Mouse (Mus musculus) embryonic facial prominence, embryonic 11.5 days (tissue): ENCODE measurements around the gene Lsmem1. TPM values are rescaled to one million over a fixed set of nuclear protein-coding genes. Genes with fewer than 3 reads are reported as not detected.

Source experiments
- ATAC-seq: fragments of 200-750 bp; cut with Nextera tagmentation; replicated peaks from 2 replicates; pipeline ENCODE4 v1.8.0; 2017; ENCODE audit warnings: low read depth; ENCODE audit not compliant: insufficient number of reproducible peaks, low FRiP score, low TSS enrichment
- DNase-seq: peaks from one replicate; pipeline ENCODE4 v3.0.0-alpha.2; 2015; ENCODE audit warnings: low spot score
- H3K27ac ChIP-seq: fragments of 300-500 bp; sonication (generic); replicated peaks from 2 replicates; pipeline ENCODE4 v1.5.1; 2014; ENCODE audit warnings: mild to moderate bottlenecking, low read depth, low read length, control low read depth
- H3K27me3 ChIP-seq: fragments of 300-500 bp; sonication (generic); 2 replicates; pipeline ENCODE4 v1.6.1; 2014; ENCODE audit warnings: mild to moderate bottlenecking, low read length, moderate library complexity, mixed read lengths; ENCODE audit not compliant: control insufficient read depth, insufficient read depth
- H3K36me3 ChIP-seq: fragments of 300-500 bp; sonication (generic); replicated peaks from 2 replicates; pipeline ENCODE4 v1.6.1; 2014; ENCODE audit warnings: low read depth, mild to moderate bottlenecking, low read length, moderate library complexity, mixed read lengths; ENCODE audit not compliant: control insufficient read depth, insufficient read depth
- H3K4me1 ChIP-seq: fragments of 300-500 bp; sonication (generic); 2 replicates; pipeline ENCODE4 v1.6.1; 2014; ENCODE audit warnings: low read length, mixed read lengths; ENCODE audit not compliant: control insufficient read depth, insufficient read depth
- H3K4me2 ChIP-seq: fragments of 300-500 bp; sonication (generic); 2 replicates; pipeline ENCODE4 v1.6.1; 2014; ENCODE audit warnings: low read depth, mild to moderate bottlenecking, control low read depth, low read length, moderate library complexity
- H3K4me3 ChIP-seq: fragments of 300-500 bp; sonication (generic); 2 replicates; pipeline ENCODE4 v1.5.1; 2014; ENCODE audit warnings: low read depth, low read length, control low read depth
- H3K9ac ChIP-seq: fragments of 300-500 bp; sonication (generic); replicated peaks from 2 replicates; pipeline ENCODE4 v1.6.1; 2014; ENCODE audit warnings: mild to moderate bottlenecking, control low read depth, low read length
- H3K9me3 ChIP-seq: fragments of 300-500 bp; sonication (generic); replicated peaks from 2 replicates; pipeline ENCODE4 v1.6.1; 2016; ENCODE audit warnings: mild to moderate bottlenecking, low read length, inconsistent platforms, mixed read lengths; ENCODE audit not compliant: control insufficient read depth
- WGBS: fragments of 180-500 bp; shearing (Covaris S2); extraction: QIAGEN DNeasy Blood & Tissue Kit; methylation state at CpG from one replicate; pipeline ENCODE4 v1.1.7; 2014; 5-methylcytosine and 5-hydroxymethylcytosine counted together
- polyA plus RNA-seq: library from polyadenylated mRNA; unstranded; fragments of >200 nt; fragmentation: Nextera tagmentation; extraction: Ambion mirVana; gene quantifications from 2 replicates; pipeline ENCODE4 v1.2.1, GENCODE M21; 2014

Gene Lsmem1
- 0.17 and 0.20 TPM in 2 replicates for polyA plus RNA-seq

GRCm38 (mm10) chr12:40199302-40199701, at the start of gene Lsmem1:
TSS of gene Lsmem1 (minus strand) at chr12:40199490.
- Histone ChIP-seq H3K36me3 (no peaks in the 10 kb centered on the region), H3K4me1 (no peaks in the 10 kb centered on the region), H3K4me2 (no peak within 1 kb of the TSS), H3K9me3 (no peaks in the 10 kb centered on the region), H3K27me3 (no peaks in the 10 kb centered on the region), H3K27ac (no peak within 1 kb of the TSS), H3K4me3 (no peak within 1 kb of the TSS), H3K9ac (no peak within 1 kb of the TSS)
- no peak for DNase-seq
- ATAC-seq = no peak
- 83% methylated on average over 8 of the region's 8 CpGs for WGBS

DNA sequence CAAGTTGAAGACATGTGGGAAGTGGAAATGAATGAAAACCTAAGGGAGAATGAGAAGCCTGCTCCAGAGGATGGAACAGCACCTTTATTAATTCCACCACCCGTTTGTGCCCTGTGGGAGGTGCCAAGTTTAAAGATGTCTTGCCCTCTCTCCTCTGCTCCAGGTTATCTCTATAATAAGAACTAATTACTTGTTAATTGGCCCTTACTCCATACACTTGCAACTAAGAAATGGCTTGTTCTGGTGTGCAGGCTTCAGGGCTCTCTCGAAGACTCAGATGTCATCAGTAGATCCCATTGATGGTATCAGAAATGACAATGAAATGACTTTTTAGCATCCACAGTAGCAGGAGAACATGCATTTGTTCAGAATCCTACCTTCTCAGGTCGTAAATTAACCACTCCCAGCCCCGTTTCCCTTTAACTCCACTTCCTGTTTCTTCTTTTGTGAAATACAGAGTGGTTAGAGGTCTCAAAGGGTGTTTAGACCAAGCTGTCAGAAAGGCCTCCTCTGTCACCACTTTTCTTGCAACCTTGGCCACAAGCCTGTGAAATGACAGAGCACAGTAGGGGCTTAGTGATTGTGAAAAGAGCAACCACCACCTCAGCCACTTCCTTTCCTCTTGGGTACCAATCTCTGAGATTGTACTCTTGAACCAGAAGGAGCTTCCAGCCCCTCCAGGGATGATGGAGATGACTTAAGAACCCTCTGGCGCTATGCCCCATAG, 49.3 kb upstream of the Lsmem1 start, which contains the start of gene Ifrd1:
Gene Ifrd1, minus strand, starts transcription at position 51 of the 727 bp plus-strand sequence.
- WGBS = 74% methylated on average over 5 of the region's 5 CpGs
- H3K9me3 ChIP-seq = no peaks in the 10 kb centered on the region

GRCm38 (mm10) chr12:40247976-40248375, 48.7 kb upstream of the Lsmem1 start:
- Histone ChIP-seq H3K9ac (no peak overlapping the region), H3K27me3 (no peaks in the 10 kb centered on the region), H3K4me3 (no peak overlapping the region), H3K36me3 (no peaks in the 10 kb centered on the region), H3K27ac (no peak overlapping the region), H3K4me2 (no peak overlapping the region), H3K4me1 (no peaks in the 10 kb centered on the region), H3K9me3 (no peaks in the 10 kb centered on the region)
- no peak for DNase-seq
- ATAC-seq = 0 out of 2 replicates have a peak, but pooled peaks have one; percentile 48
- WGBS = 87% methylated on average over 6 of the region's 6 CpGs

More for the DNA sequence above, 49.3 kb upstream of the Lsmem1 start, which contains the start of gene Ifrd1:
- Histone ChIP-seq H3K4me1 (no peaks in the 10 kb centered on the region), H3K27ac (no peak within 1 kb of the TSS), H3K4me2 (no peak within 1 kb of the TSS), H3K9ac (no peak within 1 kb of the TSS), H3K27me3 (no peaks in the 10 kb centered on the region), H3K36me3 (no peaks in the 10 kb centered on the region), H3K4me3 (no peak within 1 kb of the TSS)
- DNase-seq (no peak), ATAC-seq (no peak)

- no peak overlapping the region for H3K9ac ChIP-seq
- no peak overlapping the region for H3K27ac ChIP-seq
- H3K9me3 ChIP-seq = no peaks in the 10 kb centered on the region
- no peak overlapping the region for H3K4me2 ChIP-seq
- H3K36me3 ChIP-seq = no peaks in the 10 kb centered on the region
- DNase-seq (no peak), ATAC-seq (no peak)
- H3K4me1 ChIP-seq = no peaks in the 10 kb centered on the region
- no peak overlapping the region for H3K4me3 ChIP-seq
- no peaks in the 10 kb centered on the region for H3K27me3 ChIP-seq
- WGBS = 64% methylated on average over 4 of the region's 4 CpGs
Observed at GRCm38 (mm10) chr12:40247384-40247783, 48.1 kb upstream of the Lsmem1 start.

- WGBS = 88% methylated on average over 7 of the region's 7 CpGs
- H3K4me3 ChIP-seq = no peak overlapping the region
- H3K4me2 ChIP-seq = no peak overlapping the region
- no peak overlapping the region for H3K27ac ChIP-seq
- H3K9me3 ChIP-seq = no peaks in the 10 kb centered on the region
- H3K4me1 ChIP-seq = no peaks in the 10 kb centered on the region
- no peaks in the 10 kb centered on the region for H3K27me3 ChIP-seq
- H3K36me3 ChIP-seq = no peaks in the 10 kb centered on the region
- ATAC-seq (no peak), DNase-seq (no peak)
- no peak overlapping the region for H3K9ac ChIP-seq
Observed at GRCm38 (mm10) chr12:40245434-40245970, 46.2 kb upstream of the Lsmem1 start.

GRCm38 (mm10) chr12:40244926-40245325, 45.6 kb upstream of the Lsmem1 start:
- H3K36me3 ChIP-seq = no peaks in the 10 kb centered on the region
- no peak overlapping the region for H3K9ac ChIP-seq
- no peak overlapping the region for H3K27ac ChIP-seq
- no peak for ATAC-seq
- no peak for DNase-seq
- H3K4me1 ChIP-seq = no peaks in the 10 kb centered on the region
- WGBS = 85% methylated on average over 5 of the region's 5 CpGs
- H3K9me3 ChIP-seq = no peaks in the 10 kb centered on the region
- H3K4me3 ChIP-seq = no peak overlapping the region
- H3K27me3 ChIP-seq = no peaks in the 10 kb centered on the region
- no peak overlapping the region for H3K4me2 ChIP-seq

- no peaks in the 10 kb centered on the region for H3K36me3 ChIP-seq
- 68% methylated on average over 11 of the region's 11 CpGs for WGBS
- H3K4me2 ChIP-seq = no peak overlapping the region
- no peaks in the 10 kb centered on the region for H3K9me3 ChIP-seq
- no peaks in the 10 kb centered on the region for H3K27me3 ChIP-seq
- DNase-seq (no peak), ATAC-seq (no peak)
- no peak overlapping the region for H3K27ac ChIP-seq
- H3K9ac ChIP-seq = no peak overlapping the region
- no peaks in the 10 kb centered on the region for H3K4me1 ChIP-seq
- no peak overlapping the region for H3K4me3 ChIP-seq
Observed at GRCm38 (mm10) chr12:40243821-40244221, 44.5 kb upstream of the Lsmem1 start.

DNA sequence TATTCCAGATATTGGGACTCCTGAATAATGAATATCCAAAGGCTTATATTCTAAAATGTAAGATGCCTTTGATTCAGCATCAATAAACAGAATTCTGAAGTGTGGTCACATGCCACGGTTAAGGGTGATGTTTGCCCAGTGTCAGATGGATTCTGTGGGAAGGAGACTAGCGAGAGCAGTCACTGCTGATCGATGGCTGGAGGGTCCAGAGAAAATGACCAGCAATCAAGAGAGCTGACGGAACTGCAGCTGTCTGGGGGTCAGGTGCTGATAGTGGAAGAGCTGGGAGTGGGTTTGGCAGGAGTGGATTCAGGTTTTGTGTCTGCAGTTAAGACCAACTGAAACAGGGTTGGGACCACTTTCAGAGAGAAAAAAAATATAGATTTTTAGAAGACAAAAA, 44.0 kb upstream of the Lsmem1 start:
- 79% methylated on average over 4 of the region's 4 CpGs for WGBS

More for the DNA sequence above, 44.0 kb upstream of the Lsmem1 start:
- no peak overlapping the region for H3K27ac ChIP-seq
- H3K4me3 ChIP-seq = no peak overlapping the region
- H3K9ac ChIP-seq = no peak overlapping the region
- H3K9me3 ChIP-seq = no peaks in the 10 kb centered on the region
- ATAC-seq (no peak), DNase-seq (no peak)
- H3K27me3 ChIP-seq = no peaks in the 10 kb centered on the region
- no peaks in the 10 kb centered on the region for H3K36me3 ChIP-seq
- no peaks in the 10 kb centered on the region for H3K4me1 ChIP-seq
- H3K4me2 ChIP-seq = no peak overlapping the region
